Mouse (Mus musculus): ENCODE results near the gene Aspscr1.
A peak's percentile ranks its signal among the peaks of the same experiment; 100 is the strongest.

GRCm38 (mm10) chr11:120628601-120629340 lies 44.0 kb upstream of the Aspscr1 start:
- TF ChIP-seq CTCF (IDR thresholded peaks at IDR 0.05; ENCODE audit: borderline replicate concordance, control insufficient read depth, extremely low read depth, insufficient read depth, low read length, poor library complexity) (peak; percentile 14; the same call in 1 of the 2 replicates), POLR2A (IDR thresholded peaks at IDR 0.05; ENCODE audit: control insufficient read depth, extremely low read depth, insufficient read depth, low read length, poor library complexity) (no peak)

Data from thymus, adult 2 months (tissue).